Mouse (Mus musculus): ENCODE results near the gene Nol10. TPM values are rescaled to one million over a fixed set of nuclear protein-coding genes. Genes with fewer than 3 reads are reported as not detected.

Gene Nol10
- polyA plus RNA-seq, 1 experiment from 2014 or later = 30.6 TPM

GRCm38 (mm10) chr12:17369551-17370325 is 21.5 kb downstream of the Nol10 start:
- no peaks in the 10 kb centered on the region for H3K9me3 ChIP-seq
- H3K4me2 ChIP-seq (replicated peaks) = no peak overlapping the region
- WGBS = 95% methylated on average over 7 of the region's 7 CpGs
- no peak overlapping the region for H3K27ac ChIP-seq (replicated peaks)
- H3K4me1 ChIP-seq = no peaks in the 10 kb centered on the region
- H3K9ac ChIP-seq (replicated peaks) = no peak overlapping the region
- no peaks in the 10 kb centered on the region for H3K27me3 ChIP-seq
- peaks cover 85% of the 10 kb centered on the region for H3K36me3 ChIP-seq
- ATAC-seq (ENCODE audit: low FRiP score, low read depth) = no peak
- no peak overlapping the region for H3K4me3 ChIP-seq

- Histone ChIP-seq H3K9ac (replicated peaks) (no peak overlapping the region), H3K4me2 (replicated peaks) (no peak overlapping the region), H3K4me1 (no peaks in the 10 kb centered on the region), H3K27me3 (no peaks in the 10 kb centered on the region), H3K4me3 (no peak overlapping the region), H3K36me3 (peaks cover 92% of the 10 kb centered on the region), H3K27ac (replicated peaks) (no peak overlapping the region), H3K9me3 (no peaks in the 10 kb centered on the region)
- WGBS = 89% methylated on average over 8 of the region's 8 CpGs
- ATAC-seq (ENCODE audit: low FRiP score, low read depth) = no peak
These were observed 23.5 kb downstream of the Nol10 start for GRCm38 (mm10) chr12:17371589-17372235.

- Histone ChIP-seq H3K9me3 (no peaks in the 10 kb centered on the region), H3K4me1 (no peaks in the 10 kb centered on the region), H3K27me3 (no peaks in the 10 kb centered on the region), H3K9ac (replicated peaks) (no peak overlapping the region), H3K4me2 (replicated peaks) (no peak overlapping the region), H3K27ac (replicated peaks) (no peak overlapping the region), H3K36me3 (peaks cover 94% of the 10 kb centered on the region), H3K4me3 (no peak overlapping the region)
- ATAC-seq (ENCODE audit: low FRiP score, low read depth) = no peak
- WGBS = 85% methylated on average over 3 of the region's 3 CpGs
These were observed 24.4 kb downstream of the Nol10 start for GRCm38 (mm10) chr12:17372696-17373095.

GRCm38 (mm10) chr12:17373470-17373975 is 25.3 kb downstream of the Nol10 start:
- peaks cover 92% of the 10 kb centered on the region for H3K36me3 ChIP-seq

GRCm38 (mm10) chr12:17375243-17375642 is 27.0 kb downstream of the Nol10 start:
- WGBS = 97% methylated on average over 4 of the region's 4 CpGs
- Histone ChIP-seq H3K4me3 (no peak overlapping the region), H3K36me3 (peaks cover 91% of the 10 kb centered on the region), H3K27me3 (no peaks in the 10 kb centered on the region), H3K4me2 (replicated peaks) (no peak overlapping the region), H3K9me3 (no peaks in the 10 kb centered on the region), H3K4me1 (no peaks in the 10 kb centered on the region), H3K27ac (replicated peaks) (no peak overlapping the region), H3K9ac (replicated peaks) (no peak overlapping the region)
- ATAC-seq (ENCODE audit: low FRiP score, low read depth) = no peak

More at GRCm38 (mm10) chr12:17373470-17373975, 25.3 kb downstream of the Nol10 start:
- Histone ChIP-seq H3K4me2 (replicated peaks) (no peak overlapping the region), H3K9me3 (no peaks in the 10 kb centered on the region), H3K4me1 (no peaks in the 10 kb centered on the region), H3K27ac (replicated peaks) (no peak overlapping the region), H3K9ac (replicated peaks) (no peak overlapping the region), H3K27me3 (no peaks in the 10 kb centered on the region), H3K4me3 (no peak overlapping the region)
- ATAC-seq (ENCODE audit: low FRiP score, low read depth) = no peak
- 94% methylated on average over 5 of the region's 5 CpGs for WGBS

GRCm38 (mm10) chr12:17376521-17376920 is 28.3 kb downstream of the Nol10 start:
- Histone ChIP-seq H3K27me3 (no peaks in the 10 kb centered on the region), H3K4me2 (replicated peaks) (no peak overlapping the region), H3K9ac (replicated peaks) (no peak overlapping the region), H3K9me3 (no peaks in the 10 kb centered on the region), H3K27ac (replicated peaks) (no peak overlapping the region), H3K4me3 (no peak overlapping the region), H3K36me3 (peaks cover 90% of the 10 kb centered on the region), H3K4me1 (no peaks in the 10 kb centered on the region)
- no peak for ATAC-seq (ENCODE audit: low FRiP score, low read depth)
- WGBS = 91% methylated on average over 6 of the region's 6 CpGs

- Histone ChIP-seq H3K9me3 (no peaks in the 10 kb centered on the region), H3K4me2 (replicated peaks) (no peak overlapping the region), H3K27me3 (no peaks in the 10 kb centered on the region), H3K27ac (replicated peaks) (no peak overlapping the region), H3K36me3 (peaks cover 53% of the 10 kb centered on the region), H3K4me3 (no peak overlapping the region), H3K4me1 (no peaks in the 10 kb centered on the region), H3K9ac (replicated peaks) (no peak overlapping the region)
- 93% methylated on average over 6 of the region's 6 CpGs for WGBS
- ATAC-seq (ENCODE audit: low FRiP score, low read depth) = no peak
These were observed 32.7 kb downstream of the Nol10 start for GRCm38 (mm10) chr12:17380991-17381390.

DNA sequence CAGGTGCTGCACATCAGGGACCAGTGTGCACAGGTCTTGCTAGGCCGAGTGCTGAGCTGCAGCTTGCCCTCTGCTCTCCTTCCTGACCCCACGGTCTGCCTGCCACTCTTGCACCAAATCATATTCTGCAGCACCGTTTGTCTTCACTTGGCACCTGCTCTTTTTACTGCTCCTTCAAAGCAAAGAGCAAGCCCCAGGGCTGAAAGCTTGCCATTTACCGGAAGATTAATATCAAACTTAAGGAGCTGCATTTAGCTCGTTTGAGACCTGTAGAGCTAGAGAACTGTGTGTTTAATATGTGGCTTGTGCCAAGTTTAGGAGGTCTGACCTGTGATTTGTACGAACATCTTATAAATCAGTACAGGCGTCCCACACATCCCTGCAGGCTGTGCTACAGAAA is 34.5 kb downstream of the Nol10 start:
- Histone ChIP-seq H3K36me3 (peaks cover 36% of the 10 kb centered on the region), H3K27ac (replicated peaks) (no peak overlapping the region), H3K9ac (replicated peaks) (no peak overlapping the region), H3K9me3 (no peaks in the 10 kb centered on the region), H3K4me2 (replicated peaks) (no peak overlapping the region), H3K4me3 (no peak overlapping the region), H3K4me1 (no peaks in the 10 kb centered on the region), H3K27me3 (no peaks in the 10 kb centered on the region)
- 91% methylated on average over 7 of the region's 7 CpGs for WGBS
- ATAC-seq (ENCODE audit: low FRiP score, low read depth) = no peak

- 98% methylated on average over 3 of the region's 3 CpGs for WGBS
- H3K27me3 ChIP-seq = no peaks in the 10 kb centered on the region
- ATAC-seq (ENCODE audit: low FRiP score, low read depth) = no peak
These were observed 38.6 kb downstream of the Nol10 start for GRCm38 (mm10) chr12:17386896-17387295.

GRCm38 (mm10) chr12:17387332-17388135 is 39.3 kb downstream of the Nol10 start:
- Histone ChIP-seq H3K27ac (replicated peaks) (no peak overlapping the region), H3K4me3 (no peak overlapping the region), H3K36me3 (peaks cover 3% of the 10 kb centered on the region; the same call in 1 of the 2 replicates), H3K27me3 (no peaks in the 10 kb centered on the region), H3K4me1 (no peaks in the 10 kb centered on the region), H3K9me3 (no peaks in the 10 kb centered on the region), H3K4me2 (replicated peaks) (no peak overlapping the region), H3K9ac (replicated peaks) (no peak overlapping the region)
- 93% methylated on average over 12 of the region's 12 CpGs for WGBS
- ATAC-seq (ENCODE audit: low FRiP score, low read depth) = no peak

More at GRCm38 (mm10) chr12:17386896-17387295, 38.6 kb downstream of the Nol10 start:
- no peaks in the 10 kb centered on the region for H3K4me1 ChIP-seq
- H3K27ac ChIP-seq (replicated peaks) = no peak overlapping the region
- H3K4me3 ChIP-seq = no peak overlapping the region
- H3K36me3 ChIP-seq = peaks cover 9% of the 10 kb centered on the region
- H3K9ac ChIP-seq (replicated peaks) = no peak overlapping the region
- H3K4me2 ChIP-seq (replicated peaks) = no peak overlapping the region
- H3K9me3 ChIP-seq = no peaks in the 10 kb centered on the region

GRCm38 (mm10) chr12:17388136-17388437 is 39.8 kb downstream of the Nol10 start:
- ATAC-seq (ENCODE audit: low FRiP score, low read depth) = no peak
- Histone ChIP-seq H3K27me3 (no peaks in the 10 kb centered on the region), H3K4me1 (no peaks in the 10 kb centered on the region), H3K36me3 (peaks cover 3% of the 10 kb centered on the region; the same call in 1 of the 2 replicates), H3K9ac (replicated peaks) (no peak overlapping the region), H3K4me2 (replicated peaks) (no peak overlapping the region), H3K27ac (replicated peaks) (no peak overlapping the region), H3K9me3 (no peaks in the 10 kb centered on the region), H3K4me3 (no peak overlapping the region)
- WGBS = 100% methylated on average over 1 of the region's 1 CpGs

- Histone ChIP-seq H3K36me3 (peaks cover 9% of the 10 kb centered on the region), H3K27me3 (no peaks in the 10 kb centered on the region), H3K9ac (replicated peaks) (no peak overlapping the region), H3K4me1 (no peaks in the 10 kb centered on the region), H3K4me3 (no peak overlapping the region), H3K9me3 (no peaks in the 10 kb centered on the region), H3K4me2 (replicated peaks) (no peak overlapping the region), H3K27ac (replicated peaks) (no peak overlapping the region)
- no peak for ATAC-seq (ENCODE audit: low FRiP score, low read depth)
These were observed 41.8 kb downstream of the Nol10 start for GRCm38 (mm10) chr12:17390036-17390435.

Data from midbrain, embryonic 12.5 days (tissue).